Comparison of ENCODE assay signal across 14 mouse cellular contexts in the genomic region with DNA sequence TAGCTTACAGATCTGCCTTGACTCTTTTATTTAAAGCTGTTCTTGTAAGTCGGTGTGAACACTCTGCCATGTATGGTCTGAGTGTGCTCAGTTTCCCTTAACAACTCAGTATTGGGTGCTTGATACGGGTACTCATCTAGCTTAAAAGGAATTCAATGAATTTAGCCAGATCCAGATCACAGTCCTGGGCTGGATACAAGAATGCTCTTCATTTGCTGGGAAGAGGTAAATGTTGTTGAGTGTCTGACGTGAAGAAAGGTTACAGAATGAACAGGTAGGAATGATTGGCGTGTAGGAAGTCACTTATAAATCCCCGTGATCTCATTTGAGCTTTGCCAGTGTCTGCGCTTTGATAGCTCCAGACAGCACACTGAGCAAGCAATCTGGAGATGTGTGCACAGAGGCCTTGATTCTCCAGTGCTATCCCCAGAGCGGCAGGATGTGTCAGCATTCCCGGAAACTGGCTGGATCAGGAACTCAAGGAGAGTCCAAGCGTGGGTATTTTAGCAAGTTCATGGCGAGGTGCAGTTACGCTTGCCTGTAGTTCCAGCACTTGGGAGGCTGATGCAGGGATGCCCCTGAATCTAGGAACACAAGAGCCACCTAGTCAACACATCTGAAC.
DNase-seq lines count a peak whose midpoint lies in the region; ATAC-seq and TF ChIP-seq lines count a peak whose summit lies in the region.
"Had no signal": no experiment of that assay in that cellular context is flagged by ENCODE, and none has a peak within 500 bp of the region (broad histone marks: within the 10 kb centered on the region; RNA-seq: fewer than 3 reads in every experiment).

No protein-coding gene starts in this region.

- TF ChIP-seq CTCF in intestine, postnatal 0 days (IDR thresholded peaks at IDR 0.05; ENCODE audit: low read depth) = no peak

- no peak overlapping the region for H3K4me3 ChIP-seq in intestine, embryonic 14.5 days (ENCODE audit: low read depth, low read length)
- no peak overlapping the region for H3K4me3 ChIP-seq in intestine, postnatal 0 days (ENCODE audit: low read depth, low read length)
- H3K4me3 ChIP-seq in embryonic facial prominence, embryonic 14.5 days (ENCODE audit: low read depth, low read length) = no peak overlapping the region
- H3K4me3 ChIP-seq in stomach, embryonic 16.5 days (replicated peaks; ENCODE audit: low read length) = no peak overlapping the region
- H3K4me3 ChIP-seq: liver, embryonic 12.5 days; megakaryocyte, embryonic 14.5 days had no signal

- no peak overlapping the region for H3K9ac ChIP-seq in intestine, embryonic 14.5 days (ENCODE audit: low read length)
- no peak overlapping the region for H3K9ac ChIP-seq in intestine, postnatal 0 days (ENCODE audit: low read depth, low read length)
- no peak overlapping the region for H3K9ac ChIP-seq in embryonic facial prominence, embryonic 14.5 days (ENCODE audit: low read depth, low read length)
- no peak overlapping the region for H3K9ac ChIP-seq in stomach, embryonic 16.5 days (ENCODE audit: low read length)
- H3K9ac ChIP-seq: liver, embryonic 12.5 days had no signal

- no peaks in the 10 kb centered on the region; the same call in 1 of the 2 replicates for H3K4me1 ChIP-seq in intestine, embryonic 14.5 days (replicated peaks; ENCODE audit: control insufficient read depth, insufficient read depth, low read length)
- no peaks in the 10 kb centered on the region for H3K4me1 ChIP-seq in intestine, postnatal 0 days (replicated peaks; ENCODE audit: control insufficient read depth, insufficient read depth, low read length)
- peaks cover 11% of the 10 kb centered on the region for H3K4me1 ChIP-seq in embryonic facial prominence, embryonic 14.5 days (ENCODE audit: control insufficient read depth, insufficient read depth, low read length)
- peaks cover 24% of the 10 kb centered on the region for H3K4me1 ChIP-seq in stomach, embryonic 16.5 days (ENCODE audit: control insufficient read depth, insufficient read depth, low read length)
- H3K4me1 ChIP-seq: liver, embryonic 12.5 days had no signal

- ATAC-seq in intestine, embryonic 14.5 days (replicated peaks; ENCODE audit: low FRiP score, low TSS enrichment, low read depth) = no peak
- ATAC-seq in intestine, postnatal 0 days = no peak
- ATAC-seq in embryonic facial prominence, embryonic 14.5 days (ENCODE audit: low read depth) = no peak
- no peak for ATAC-seq in stomach, embryonic 16.5 days (ENCODE audit: insufficient read depth, low FRiP score)
- ATAC-seq: inflammation-experienced regulatory T-cells, adult 6 months; liver, embryonic 12.5 days had no signal

- 82% methylated on average over 11 of the region's 11 CpGs for WGBS in intestine, embryonic 14.5 days
- 80% methylated on average over 11 of the region's 11 CpGs for WGBS in intestine, postnatal 0 days
- 80% methylated on average over 11 of the region's 11 CpGs for WGBS in embryonic facial prominence, embryonic 14.5 days
- 80% methylated on average over 11 of the region's 11 CpGs for WGBS in stomach, embryonic 16.5 days

- H3K27me3 ChIP-seq in intestine, embryonic 14.5 days (replicated peaks; ENCODE audit: control insufficient read depth, insufficient read depth, low read length) = no peaks in the 10 kb centered on the region
- no peaks in the 10 kb centered on the region for H3K27me3 ChIP-seq in intestine, postnatal 0 days (replicated peaks; ENCODE audit: control insufficient read depth, insufficient read depth, low read length)
- no peaks in the 10 kb centered on the region for H3K27me3 ChIP-seq in embryonic facial prominence, embryonic 14.5 days (replicated peaks; ENCODE audit: control insufficient read depth, insufficient read depth, low read length)
- H3K27me3 ChIP-seq in stomach, embryonic 16.5 days (ENCODE audit: control insufficient read depth, insufficient read depth, low read length) = no peaks in the 10 kb centered on the region
- H3K27me3 ChIP-seq: liver, embryonic 12.5 days; megakaryocyte, embryonic 14.5 days had no signal

- H3K4me2 ChIP-seq in intestine, embryonic 14.5 days (ENCODE audit: low read length) = no peak overlapping the region
- H3K4me2 ChIP-seq in intestine, postnatal 0 days (replicated peaks; ENCODE audit: low read depth) = no peak overlapping the region
- no peak overlapping the region for H3K4me2 ChIP-seq in embryonic facial prominence, embryonic 14.5 days (ENCODE audit: low read depth, low read length)
- H3K4me2 ChIP-seq in stomach, embryonic 16.5 days (ENCODE audit: low read depth, low read length) = no peak overlapping the region
- H3K4me2 ChIP-seq: liver, embryonic 12.5 days had no signal

- DNase-seq in intestine, embryonic 14.5 days (ENCODE audit: low spot score) = no peak
- peak; percentile 53 for DNase-seq in right cerebral cortex, adult 18-20 months
- no peak for DNase-seq in right cerebral cortex, postnatal 4 days
- DNase-seq in embryonic facial prominence, embryonic 14.5 days (ENCODE audit: low spot score) = no peak
- no peak for DNase-seq in ovary, postnatal 14 days (ENCODE audit: low spot score)
- no peak for DNase-seq in left cerebral cortex, postnatal 10 days (ENCODE audit: extremely low spot score in 1 of 2, low spot score in 2 of 2)
- DNase-seq: cerebellum, adult 9-11 months; embryo, embryonic 11 days; heart, postnatal 36 days had no signal

- intact Hi-C loops in left cerebral cortex, postnatal 10 days (cut with DNase I) = loop anchor here (10.0 kb wide), 1 partner anchor 380 kb away; no protein-coding TSS in a partner anchor

- H3K27ac ChIP-seq in intestine, embryonic 14.5 days (ENCODE audit: low read depth) = peak overlapping the region; percentile 47
- H3K27ac ChIP-seq in intestine, postnatal 0 days (ENCODE audit: low read depth, low read length) = no peak overlapping the region
- H3K27ac ChIP-seq in embryonic facial prominence, embryonic 14.5 days (replicated peaks; ENCODE audit: low read depth, low read length) = peak overlapping the region; percentile 39; the same call in 1 of the 2 replicates
- H3K27ac ChIP-seq in stomach, embryonic 16.5 days (ENCODE audit: low read length) = peak overlapping the region; percentile 34; the same call in 1 of the 2 replicates
- H3K27ac ChIP-seq: liver, embryonic 12.5 days had no signal

- H3K36me3 ChIP-seq in intestine, embryonic 14.5 days (ENCODE audit: control insufficient read depth, insufficient read depth, low read length) = no peaks in the 10 kb centered on the region
- no peaks in the 10 kb centered on the region for H3K36me3 ChIP-seq in intestine, postnatal 0 days (ENCODE audit: control insufficient read depth, insufficient read depth)
- H3K36me3 ChIP-seq in embryonic facial prominence, embryonic 14.5 days (ENCODE audit: control insufficient read depth, insufficient read depth, low read length) = peaks cover 12% of the 10 kb centered on the region
- H3K36me3 ChIP-seq in stomach, embryonic 16.5 days (ENCODE audit: control insufficient read depth, insufficient read depth, low read length) = no peaks in the 10 kb centered on the region

- H3K9me3 ChIP-seq in intestine, embryonic 14.5 days (ENCODE audit: control insufficient read depth, low read length) = no peaks in the 10 kb centered on the region
- H3K9me3 ChIP-seq in intestine, postnatal 0 days (ENCODE audit: control insufficient read depth) = no peaks in the 10 kb centered on the region
- H3K9me3 ChIP-seq in embryonic facial prominence, embryonic 14.5 days (ENCODE audit: control insufficient read depth, low read length) = no peaks in the 10 kb centered on the region
- H3K9me3 ChIP-seq in stomach, embryonic 16.5 days (replicated peaks; ENCODE audit: control insufficient read depth, low read length) = no peaks in the 10 kb centered on the region
- H3K9me3 ChIP-seq: liver, embryonic 12.5 days had no signal
